Mouse (Mus musculus) liver, embryonic 14.5 days (tissue): ENCODE data around the gene C1qtnf5.

Experiments
- CTCF ChIP-seq: IDR thresholded peaks from 2 replicates; pipeline ENCODE4 v1.5.1; 2016; ENCODE audit warnings: antibody characterized with exemption, low read depth, control low read depth
- EP300 ChIP-seq: IDR thresholded peaks from 2 replicates; pipeline ENCODE4 v1.6.1; 2016; ENCODE audit warnings: antibody characterized with exemption, low read depth

DNA sequence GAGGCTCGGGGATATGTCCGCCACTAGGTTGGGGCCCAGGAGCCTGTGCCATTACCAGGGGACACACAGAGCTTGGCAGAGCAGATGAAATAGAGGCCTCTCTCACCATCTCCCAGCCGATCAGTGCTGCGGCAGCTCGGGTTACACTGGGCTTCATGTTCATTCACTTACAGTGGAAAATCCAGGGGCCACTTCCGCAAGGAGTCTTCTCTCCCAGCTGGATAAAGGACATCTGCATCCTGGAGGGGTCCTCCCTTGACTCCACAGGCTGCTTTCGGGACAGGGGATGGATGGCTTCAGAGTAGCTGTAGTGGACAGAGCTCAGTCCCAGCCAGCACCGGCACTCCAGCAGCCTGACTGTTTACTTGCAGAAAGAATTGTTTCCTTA, 36.2 kb upstream of the C1qtnf5 start:
- TF ChIP-seq CTCF, result no peak
- TF ChIP-seq EP300, result no peak
